Comparison of ENCODE assay signal across 14 mouse cellular contexts in the genomic region with DNA sequence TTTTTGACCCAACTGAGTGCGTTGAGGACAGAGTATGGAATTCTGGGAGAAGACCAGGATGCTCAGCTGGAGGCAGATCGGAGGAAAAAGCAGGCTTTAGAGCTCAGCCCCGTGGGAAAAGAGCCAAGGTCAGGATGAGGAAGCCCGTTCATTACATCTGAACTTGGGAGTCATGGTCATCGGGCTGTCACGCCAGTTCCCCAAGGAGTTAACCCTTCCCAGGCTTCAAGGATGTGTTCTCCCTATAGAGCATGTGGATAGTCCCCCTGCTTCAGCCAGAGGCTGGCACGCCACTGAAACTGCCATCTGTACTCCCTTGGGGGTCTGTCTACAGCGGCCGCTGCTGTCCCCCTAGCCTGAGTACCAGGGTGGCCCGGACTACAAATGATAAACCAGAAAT. TPM values are rescaled to one million over a fixed set of nuclear protein-coding genes. Genes with fewer than 3 reads are reported as not detected.
DNase-seq lines count a peak whose midpoint lies in the region; ATAC-seq and TF ChIP-seq lines count a peak whose summit lies in the region.
"Had no signal": no experiment of that assay in that cellular context is flagged by ENCODE, and none has a peak within 500 bp of the region (broad histone marks: within the 10 kb centered on the region; RNA-seq: fewer than 3 reads in every experiment).

No protein-coding gene starts in this region.

- peak overlapping the region; percentile 4; the same call in 1 of the 2 replicates for H3K27ac ChIP-seq in heart, embryonic 15.5 days
- H3K27ac ChIP-seq in heart, embryonic 11.5 days (ENCODE audit: low read depth, low read length): no peak overlapping the region
- H3K27ac ChIP-seq in spleen, adult 2 months (ENCODE audit: insufficient read depth, low read length): 0 out of 2 replicates have a peak overlapping the region, but pooled peaks have one; percentile 26
- peak overlapping the region; percentile 83 for H3K27ac ChIP-seq in macrophage
- H3K27ac ChIP-seq: limb, embryonic 13.5 days; midbrain, embryonic 13.5 days; neural tube, embryonic 15.5 days had no signal

- ATAC-seq in heart, embryonic 15.5 days (replicated peaks; ENCODE audit: insufficient number of reproducible peaks, insufficient read depth, low FRiP score, low read depth): no peak
- ATAC-seq in heart, embryonic 11.5 days (replicated peaks; ENCODE audit: insufficient number of reproducible peaks, low FRiP score, low TSS enrichment): no peak
- ATAC-seq in megakaryocyte-erythroid progenitor cell, adult 5-6 weeks (replicated peaks; ENCODE audit: low FRiP score, low TSS enrichment, poor library complexity, severe bottlenecking): no peak
- ATAC-seq: midbrain, embryonic 13.5 days had no signal

- no peaks in the 10 kb centered on the region for H3K9me3 ChIP-seq in heart, embryonic 15.5 days (replicated peaks)
- H3K9me3 ChIP-seq in heart, embryonic 11.5 days (replicated peaks; ENCODE audit: control insufficient read depth, low read length): no peaks in the 10 kb centered on the region
- H3K9me3 ChIP-seq: limb, embryonic 13.5 days; midbrain, embryonic 13.5 days; neural tube, embryonic 15.5 days had no signal

- 52% methylated on average over 10 of the region's 10 CpGs for WGBS in heart, embryonic 15.5 days
- 64% methylated on average over 10 of the region's 10 CpGs for WGBS in heart, embryonic 11.5 days (ENCODE audit: insufficient replicate concordance)
- WGBS in spleen, adult 2 months: 66% methylated on average over 10 of the region's 10 CpGs
- WGBS in macrophage (ENCODE audit: missing documents): 79% methylated on average over 10 of the region's 10 CpGs

- no peak for TF ChIP-seq POLR2A in spleen, adult 2 months (IDR thresholded peaks at IDR 0.05; ENCODE audit: low read depth, low read length)

- H3K4me2 ChIP-seq in heart, embryonic 15.5 days: no peak overlapping the region
- H3K4me2 ChIP-seq in heart, embryonic 11.5 days: no peak overlapping the region
- H3K4me2 ChIP-seq: limb, embryonic 13.5 days; midbrain, embryonic 13.5 days; neural tube, embryonic 15.5 days had no signal

- H3K9ac ChIP-seq in heart, embryonic 15.5 days: no peak overlapping the region
- H3K9ac ChIP-seq in heart, embryonic 11.5 days (ENCODE audit: low read depth, low read length): no peak overlapping the region
- H3K9ac ChIP-seq: limb, embryonic 13.5 days; midbrain, embryonic 13.5 days; neural tube, embryonic 15.5 days had no signal

- intact Hi-C loops in heart, postnatal 10 days (cut with DNase I): no loop called here

- peaks cover 4% of the 10 kb centered on the region; the same call in 1 of the 2 replicates for H3K27me3 ChIP-seq in heart, embryonic 15.5 days
- peaks cover 6% of the 10 kb centered on the region for H3K27me3 ChIP-seq in heart, embryonic 11.5 days (ENCODE audit: control insufficient read depth, insufficient read depth, low read length)
- H3K27me3 ChIP-seq in spleen, adult 2 months (ENCODE audit: control insufficient read depth, insufficient read depth, low read length): 0 out of 2 replicates have a peak, but pooled peaks cover 4% of the 10 kb centered on the region

- peaks cover 94% of the 10 kb centered on the region for H3K79me2 ChIP-seq in macrophage (ENCODE audit: inconsistent target)

- H3K4me1 ChIP-seq in heart, embryonic 15.5 days (replicated peaks): peaks cover 52% of the 10 kb centered on the region
- H3K4me1 ChIP-seq in heart, embryonic 11.5 days (ENCODE audit: control insufficient read depth, insufficient read depth, low read length): peaks cover 37% of the 10 kb centered on the region
- peaks cover 17% of the 10 kb centered on the region for H3K4me1 ChIP-seq in spleen, adult 2 months (ENCODE audit: control insufficient read depth, insufficient read depth, insufficient read length)

- no peak overlapping the region for H3K4me3 ChIP-seq in heart, embryonic 15.5 days
- H3K4me3 ChIP-seq in heart, embryonic 11.5 days (ENCODE audit: low read depth, low read length): no peak overlapping the region
- no peak overlapping the region for H3K4me3 ChIP-seq in spleen, adult 2 months (ENCODE audit: extremely low read depth, insufficient read depth, insufficient read length)
- no peak overlapping the region for H3K4me3 ChIP-seq in macrophage (ENCODE audit: inconsistent target)
- H3K4me3 ChIP-seq: limb, embryonic 13.5 days; midbrain, embryonic 13.5 days; neural tube, embryonic 15.5 days had no signal

- TF ChIP-seq CTCF in spleen, adult 2 months (IDR thresholded peaks at IDR 0.05; ENCODE audit: extremely low read depth, insufficient read depth, insufficient read length, insufficient replicate concordance): no peak

- H3K36me3 ChIP-seq in heart, embryonic 15.5 days: no peaks in the 10 kb centered on the region
- no peaks in the 10 kb centered on the region for H3K36me3 ChIP-seq in heart, embryonic 11.5 days (ENCODE audit: control insufficient read depth, insufficient read depth, low read length)
- H3K36me3 ChIP-seq in spleen, adult 2 months (ENCODE audit: control insufficient read depth, insufficient read depth, low read length): no peaks in the 10 kb centered on the region
- no peaks in the 10 kb centered on the region for H3K36me3 ChIP-seq in macrophage (ENCODE audit: inconsistent target)
- H3K36me3 ChIP-seq: limb, embryonic 13.5 days; midbrain, embryonic 13.5 days; neural tube, embryonic 15.5 days had no signal

- no peak for DNase-seq in spleen, adult 2 months (ENCODE audit: low read depth in 1 of 2, low spot score in 2 of 2)
- DNase-seq in spleen, adult 12 weeks (ENCODE audit: low spot score): no peak
- peak; percentile 58 to 63 for DNase-seq in heart, postnatal 10 days
- no peak for DNase-seq in spleen, postnatal 10 days (ENCODE audit: low spot score in 2 of 2)
- DNase-seq: layer of hippocampus, adult 9-11 months; thymus, postnatal 14 days had no signal

RNA-seq across cellular contexts. Expression of a gene that starts 5.1 kb away (rescaled TPM):
- polyA plus RNA-seq in heart, embryonic 15.5 days (2015; fragmentation: Nextera tagmentation; extraction: Ambion mirVana): 9.3 and 11.6 TPM in 2 replicates
- 5.0 and 5.1 TPM in 2 replicates for polyA plus RNA-seq in heart, embryonic 11.5 days (2014; fragmentation: Nextera tagmentation; extraction: Ambion mirVana)
- polyA plus RNA-seq in spleen, adult 2 months (2012; rRNA removed): 18.0 and 19.2 TPM in 2 replicates
- total RNA-seq in heart, postnatal 10 days (2021): 10 to 100 TPM; 25.2 to 26.3 TPM
- 100 to 1,000 TPM in 10 of 26 experiments, 10 to 100 TPM in 16; 49.5 to 273 (median 89.0) TPM for total RNA-seq in macrophage (2018; cell fraction: chromatin; rRNA removed)
- 100 to 1,000 TPM; 138 to 232 (median 164) TPM for total RNA-seq in macrophage (2018; cell fraction: cytosol; rRNA removed)
- total RNA-seq in macrophage (2018; cell fraction: nucleus; rRNA removed): 100 to 1,000 TPM in 25 of 26 experiments, 10 to 100 TPM in 1; 95.9 to 192 (median 148) TPM
- polyA plus RNA-seq in macrophage (2018): 65.9 to 116 TPM (median 90.0 TPM) in 3 replicates
- total RNA-seq in megakaryocyte-erythroid progenitor cell, adult 5-6 weeks (2014; fragmentation: Nextera tagmentation): 0.57 and 1.6 TPM in 2 replicates
- total RNA-seq in megakaryocyte-erythroid progenitor cell, adult 5-6 weeks (2017): 1.4 TPM in 2 replicates

RNA-seq across cellular contexts. Expression of a gene that starts 12.0 kb away (rescaled TPM):
- 553 and 775 TPM in 2 replicates for polyA plus RNA-seq in heart, embryonic 15.5 days (2015; fragmentation: Nextera tagmentation; extraction: Ambion mirVana)
- 781 and 853 TPM in 2 replicates for polyA plus RNA-seq in heart, embryonic 11.5 days (2014; fragmentation: Nextera tagmentation; extraction: Ambion mirVana)
- 360 and 414 TPM in 2 replicates for polyA plus RNA-seq in spleen, adult 2 months (2012; rRNA removed)
- 100 to 1,000 TPM; 771 to 825 TPM for total RNA-seq in heart, postnatal 10 days (2021)
- total RNA-seq in macrophage (2018; cell fraction: chromatin; rRNA removed): 100 to 1,000 TPM in 1 of 26 experiments, 10 to 100 TPM in 25; 12.6 to 225 (median 31.4) TPM
- total RNA-seq in macrophage (2018; cell fraction: cytosol; rRNA removed): 1,000 to 10,000 TPM in 16 of 26 experiments, 100 to 1,000 TPM in 10; 776 to 2,930 (median 1,241) TPM
- 100 to 1,000 TPM; 118 to 308 (median 184) TPM for total RNA-seq in macrophage (2018; cell fraction: nucleus; rRNA removed)
- polyA plus RNA-seq in macrophage (2018): 892 to 1,637 TPM (median 1,558 TPM) in 3 replicates
- total RNA-seq in megakaryocyte-erythroid progenitor cell, adult 5-6 weeks (2014; fragmentation: Nextera tagmentation): 2,953 and 3,549 TPM in 2 replicates
- total RNA-seq in megakaryocyte-erythroid progenitor cell, adult 5-6 weeks (2017): 4,476 and 4,894 TPM in 2 replicates

RNA-seq across cellular contexts. Expression of a gene that starts 46.9 kb away (rescaled TPM):
- polyA plus RNA-seq in heart, embryonic 15.5 days (2015; fragmentation: Nextera tagmentation; extraction: Ambion mirVana): 0.64 and 1.0 TPM in 2 replicates
- polyA plus RNA-seq in heart, embryonic 11.5 days (2014; fragmentation: Nextera tagmentation; extraction: Ambion mirVana): 0.20 and 0.50 TPM in 2 replicates
- polyA plus RNA-seq in spleen, adult 2 months (2012; rRNA removed): 0.39 and 0.66 TPM in 2 replicates
- under 1 TPM; 0.55 to 0.57 TPM for total RNA-seq in heart, postnatal 10 days (2021)
- 1 to 10 TPM in 12 of 26 experiments, under 1 TPM in 10, not detected in 4; 0.32 to 4.7 (median 1.1) TPM for total RNA-seq in macrophage (2018; cell fraction: chromatin; rRNA removed)
- total RNA-seq in macrophage (2018; cell fraction: cytosol; rRNA removed): under 1 TPM in 10 of 26 experiments, not detected in 16; 0.03 to 0.19 (median 0.07) TPM
- 1 to 10 TPM in 1 of 26 experiments, under 1 TPM in 15, not detected in 10; 0.18 to 1.2 (median 0.48) TPM for total RNA-seq in macrophage (2018; cell fraction: nucleus; rRNA removed)
- 0.09 TPM in 1 of 3 replicates, not detected in the others for polyA plus RNA-seq in macrophage (2018)
- total RNA-seq in megakaryocyte-erythroid progenitor cell, adult 5-6 weeks (2014; fragmentation: Nextera tagmentation): not detected in 2 replicates
- not detected in 2 replicates for total RNA-seq in megakaryocyte-erythroid progenitor cell, adult 5-6 weeks (2017)
- total RNA-seq: hematopoietic stem cell, adult 5-6 weeks had no signal

Comparison
In these comparisons a context has a peak if more than half of its experiments do, and no peak if none do; other contexts are left out.
1. DNase-seq: peak in heart, postnatal 10 days (2 of 2); none in spleen, adult 2 months (0 of 2), spleen, adult 12 weeks (single experiment) and spleen, postnatal 10 days (0 of 2).